Mouse (Mus musculus): ENCODE data around the gene Cyp2w1.
A peak's percentile ranks its signal among the peaks of the same experiment; 100 is the strongest.

The Cyp2w1 gene

GRCm38 (mm10) chr5:139364911-139365571, 12.6 kb downstream of the Cyp2w1 start:
- DNase-seq (ENCODE audit: low spot score in 2 of 2): peak in 1 of 2 experiments; percentile 18

GRCm38 (mm10) chr5:139365827-139366226, 13.4 kb downstream of the Cyp2w1 start:
- DNase-seq (ENCODE audit: low spot score in 2 of 2): no peak

GRCm38 (mm10) chr5:139366484-139366883, 14.1 kb downstream of the Cyp2w1 start:
- no peak for DNase-seq (ENCODE audit: low spot score in 2 of 2)

GRCm38 (mm10) chr5:139367884-139368458, 15.6 kb downstream of the Cyp2w1 start:
- DNase-seq (ENCODE audit: low spot score in 2 of 2): no peak

GRCm38 (mm10) chr5:139368638-139369320, 16.4 kb downstream of the Cyp2w1 start:
- DNase-seq (ENCODE audit: low spot score in 2 of 2): no peak

- no peak for DNase-seq (ENCODE audit: low spot score in 2 of 2)
Observed at GRCm38 (mm10) chr5:139370336-139370735, 17.9 kb downstream of the Cyp2w1 start.

- DNase-seq (ENCODE audit: low spot score in 2 of 2): no peak
Observed at GRCm38 (mm10) chr5:139371118-139371517, 18.7 kb downstream of the Cyp2w1 start.

- DNase-seq (ENCODE audit: low spot score in 2 of 2): peak; percentile 82 to 92
Observed at GRCm38 (mm10) chr5:139371631-139372401, 19.4 kb downstream of the Cyp2w1 start.

GRCm38 (mm10) chr5:139373126-139373525, 20.7 kb downstream of the Cyp2w1 start:
- no peak for DNase-seq (ENCODE audit: low spot score in 2 of 2)

- no peak for DNase-seq (ENCODE audit: low spot score in 2 of 2)
Observed at GRCm38 (mm10) chr5:139373889-139374444, 21.6 kb downstream of the Cyp2w1 start.

- DNase-seq (ENCODE audit: low spot score in 2 of 2): no peak
Observed at GRCm38 (mm10) chr5:139374841-139375240, 22.4 kb downstream of the Cyp2w1 start.

GRCm38 (mm10) chr5:139377468-139378270, 25.3 kb downstream of the Cyp2w1 start, which contains the start of gene Gpr146:
TSS of gene Gpr146 (plus strand) at chr5:139377697.
- DNase-seq (ENCODE audit: low spot score in 2 of 2): no peak

GRCm38 (mm10) chr5:139378271-139378556, 25.8 kb downstream of the Cyp2w1 start:
- no peak for DNase-seq (ENCODE audit: low spot score in 2 of 2)

GRCm38 (mm10) chr5:139378986-139379629, 26.7 kb downstream of the Cyp2w1 start:
- DNase-seq (ENCODE audit: low spot score in 2 of 2): peak; percentile 30 to 74

- no peak for DNase-seq (ENCODE audit: low spot score in 2 of 2)
Observed at GRCm38 (mm10) chr5:139379771-139380384, 27.5 kb downstream of the Cyp2w1 start.

GRCm38 (mm10) chr5:139380385-139381248, 28.2 kb downstream of the Cyp2w1 start:
- DNase-seq (ENCODE audit: low spot score in 2 of 2): peak; percentile 88 to 95

GRCm38 (mm10) chr5:139381586-139382513, 29.4 kb downstream of the Cyp2w1 start:
- peak in 1 of 2 experiments; percentile 19 for DNase-seq (ENCODE audit: low spot score in 2 of 2)

GRCm38 (mm10) chr5:139382760-139383159, 30.3 kb downstream of the Cyp2w1 start:
- DNase-seq (ENCODE audit: low spot score in 2 of 2): no peak
